24 mouse cellular contexts compared by ENCODE assay signal in genomic region chr3:59182129-59182528, GRCm38 (mm10). TPM values are rescaled to one million over a fixed set of nuclear protein-coding genes. Genes with fewer than 3 reads are reported as not detected.
DNase-seq lines count a peak whose midpoint lies in the region; ATAC-seq and TF ChIP-seq lines count a peak whose summit lies in the region.
"Had no signal": no experiment of that assay in that cellular context is flagged by ENCODE, and none has a peak within 500 bp of the region (broad histone marks: within the 10 kb centered on the region; RNA-seq: fewer than 3 reads in every experiment).

No protein-coding gene starts in this region.

- peak; percentile 49; the same call in 1 of the 2 replicates for ATAC-seq in forebrain, embryonic 11.5 days (replicated peaks; ENCODE audit: low FRiP score)
- no peak for ATAC-seq in forebrain, embryonic 15.5 days (replicated peaks)
- ATAC-seq in midbrain, embryonic 11.5 days (ENCODE audit: low FRiP score), result peak; percentile 40; the same call in 1 of the 2 replicates
- peak; percentile 77 for ATAC-seq in midbrain, embryonic 12.5 days (ENCODE audit: low FRiP score, low read depth)
- peak; percentile 57; the same call in 1 of the 2 replicates for ATAC-seq in midbrain, embryonic 16.5 days
- ATAC-seq in hindbrain, postnatal 0 days, result no peak
- ATAC-seq: intestine, embryonic 16.5 days had no signal

- no peaks in the 10 kb centered on the region for H3K36me3 ChIP-seq in forebrain, embryonic 11.5 days (ENCODE audit: control insufficient read depth, insufficient read depth, low read length)
- H3K36me3 ChIP-seq in forebrain, embryonic 15.5 days, result no peaks in the 10 kb centered on the region
- H3K36me3 ChIP-seq in midbrain, embryonic 11.5 days (ENCODE audit: control insufficient read depth, insufficient read depth, low read length), result no peaks in the 10 kb centered on the region
- H3K36me3 ChIP-seq in midbrain, embryonic 10.5 days, result no peaks in the 10 kb centered on the region
- no peaks in the 10 kb centered on the region for H3K36me3 ChIP-seq in midbrain, embryonic 12.5 days
- H3K36me3 ChIP-seq in midbrain, embryonic 16.5 days (ENCODE audit: control insufficient read depth, insufficient read depth, low read length), result no peaks in the 10 kb centered on the region
- no peaks in the 10 kb centered on the region for H3K36me3 ChIP-seq in hindbrain, postnatal 0 days (ENCODE audit: insufficient read depth, low read length)
- H3K36me3 ChIP-seq: heart, embryonic 10.5 days; hindbrain, embryonic 13.5 days had no signal

- H3K27ac ChIP-seq in forebrain, embryonic 11.5 days (ENCODE audit: low read depth, low read length), result no peak overlapping the region
- H3K27ac ChIP-seq in forebrain, embryonic 15.5 days (replicated peaks), result no peak overlapping the region
- H3K27ac ChIP-seq in midbrain, embryonic 11.5 days (ENCODE audit: low read depth, low read length), result no peak overlapping the region
- H3K27ac ChIP-seq in midbrain, embryonic 10.5 days (replicated peaks), result no peak overlapping the region
- no peak overlapping the region for H3K27ac ChIP-seq in midbrain, embryonic 12.5 days (replicated peaks)
- no peak overlapping the region for H3K27ac ChIP-seq in midbrain, embryonic 16.5 days (ENCODE audit: low read length)
- H3K27ac ChIP-seq in hindbrain, postnatal 0 days, result no peak overlapping the region
- H3K27ac ChIP-seq: heart, embryonic 10.5 days; hindbrain, embryonic 13.5 days had no signal

- no peaks in the 10 kb centered on the region for H3K9me3 ChIP-seq in forebrain, embryonic 11.5 days (ENCODE audit: control insufficient read depth, low read length)
- no peaks in the 10 kb centered on the region for H3K9me3 ChIP-seq in forebrain, embryonic 15.5 days
- H3K9me3 ChIP-seq in midbrain, embryonic 11.5 days (ENCODE audit: control insufficient read depth, low read length), result no peaks in the 10 kb centered on the region
- no peaks in the 10 kb centered on the region for H3K9me3 ChIP-seq in midbrain, embryonic 10.5 days (replicated peaks)
- H3K9me3 ChIP-seq in midbrain, embryonic 12.5 days, result no peaks in the 10 kb centered on the region
- no peaks in the 10 kb centered on the region for H3K9me3 ChIP-seq in midbrain, embryonic 16.5 days (replicated peaks; ENCODE audit: control insufficient read depth, low read length, poor library complexity, severe bottlenecking)
- no peaks in the 10 kb centered on the region for H3K9me3 ChIP-seq in hindbrain, postnatal 0 days (ENCODE audit: low read length)
- H3K9me3 ChIP-seq: heart, embryonic 10.5 days; hindbrain, embryonic 13.5 days had no signal

- H3K27me3 ChIP-seq in forebrain, embryonic 11.5 days (ENCODE audit: control insufficient read depth, insufficient read depth, low read length), result no peaks in the 10 kb centered on the region
- no peaks in the 10 kb centered on the region for H3K27me3 ChIP-seq in forebrain, embryonic 15.5 days
- H3K27me3 ChIP-seq in midbrain, embryonic 11.5 days (ENCODE audit: control insufficient read depth, insufficient read depth, low read length), result no peaks in the 10 kb centered on the region
- H3K27me3 ChIP-seq in midbrain, embryonic 10.5 days (ENCODE audit: low read depth, poor library complexity, severe bottlenecking), result no peaks in the 10 kb centered on the region
- H3K27me3 ChIP-seq in midbrain, embryonic 12.5 days, result no peaks in the 10 kb centered on the region
- no peaks in the 10 kb centered on the region for H3K27me3 ChIP-seq in midbrain, embryonic 16.5 days (ENCODE audit: control insufficient read depth, insufficient read depth, low read depth, low read length)
- no peaks in the 10 kb centered on the region for H3K27me3 ChIP-seq in hindbrain, postnatal 0 days (ENCODE audit: insufficient read depth, low read length)
- H3K27me3 ChIP-seq: hindbrain, embryonic 13.5 days had no signal

- H3K4me1 ChIP-seq in forebrain, embryonic 11.5 days (replicated peaks; ENCODE audit: control insufficient read depth, insufficient read depth, low read length), result no peaks in the 10 kb centered on the region
- no peaks in the 10 kb centered on the region for H3K4me1 ChIP-seq in forebrain, embryonic 15.5 days
- no peaks in the 10 kb centered on the region for H3K4me1 ChIP-seq in midbrain, embryonic 11.5 days (ENCODE audit: control insufficient read depth, insufficient read depth, low read length)
- no peaks in the 10 kb centered on the region for H3K4me1 ChIP-seq in midbrain, embryonic 10.5 days
- 0 out of 2 replicates have a peak, but pooled peaks cover 4% of the 10 kb centered on the region for H3K4me1 ChIP-seq in midbrain, embryonic 12.5 days
- no peaks in the 10 kb centered on the region for H3K4me1 ChIP-seq in midbrain, embryonic 16.5 days (ENCODE audit: control insufficient read depth, insufficient read depth, low read length)
- H3K4me1 ChIP-seq in hindbrain, postnatal 0 days (ENCODE audit: insufficient read depth, low read length), result no peaks in the 10 kb centered on the region
- H3K4me1 ChIP-seq: hindbrain, embryonic 13.5 days had no signal

- H3K4me2 ChIP-seq in forebrain, embryonic 11.5 days (ENCODE audit: low read depth, low read length, severe bottlenecking), result no peak overlapping the region
- H3K4me2 ChIP-seq in forebrain, embryonic 15.5 days (replicated peaks), result no peak overlapping the region
- H3K4me2 ChIP-seq in midbrain, embryonic 11.5 days, result no peak overlapping the region
- H3K4me2 ChIP-seq in midbrain, embryonic 12.5 days (replicated peaks), result no peak overlapping the region
- no peak overlapping the region for H3K4me2 ChIP-seq in midbrain, embryonic 16.5 days (ENCODE audit: low read length)
- H3K4me2 ChIP-seq in hindbrain, postnatal 0 days (ENCODE audit: low read depth, low read length), result no peak overlapping the region
- H3K4me2 ChIP-seq: hindbrain, embryonic 13.5 days had no signal

- H3K4me3 ChIP-seq in forebrain, embryonic 11.5 days (ENCODE audit: low read depth, low read length), result no peak overlapping the region
- H3K4me3 ChIP-seq in forebrain, embryonic 15.5 days, result no peak overlapping the region
- no peak overlapping the region for H3K4me3 ChIP-seq in midbrain, embryonic 11.5 days (ENCODE audit: low read depth, low read length)
- H3K4me3 ChIP-seq in midbrain, embryonic 10.5 days, result no peak overlapping the region
- no peak overlapping the region for H3K4me3 ChIP-seq in midbrain, embryonic 12.5 days
- no peak overlapping the region for H3K4me3 ChIP-seq in midbrain, embryonic 16.5 days (ENCODE audit: low read depth, low read length)
- no peak overlapping the region for H3K4me3 ChIP-seq in hindbrain, postnatal 0 days (ENCODE audit: low read length)
- H3K4me3 ChIP-seq: heart, embryonic 10.5 days; hindbrain, embryonic 13.5 days had no signal

- no peak for DNase-seq in forebrain, embryonic 11.5 days (ENCODE audit: low spot score)
- no peak for DNase-seq in midbrain, embryonic 11.5 days (ENCODE audit: low spot score, missing footprints)
- no peak for DNase-seq in midbrain, embryonic 10.5 days (ENCODE audit: low spot score)
- no peak for DNase-seq in heart, adult 11 months
- DNase-seq in hindbrain, postnatal 0 days (ENCODE audit: low spot score), result no peak
- DNase-seq: adrenal gland, postnatal 10 days; cerebellum, adult 18-20 months; cerebellum, adult 9-11 months; cerebellum, postnatal 36 days; gastrocnemius, postnatal 36 days; heart, adult 18-20 months; heart, postnatal 10 days; heart, postnatal 4 days had no signal

- TF ChIP-seq CTCF in hindbrain, postnatal 0 days (IDR thresholded peaks at IDR 0.05; ENCODE audit: low read depth), result no peak

- no peak overlapping the region for H3K9ac ChIP-seq in forebrain, embryonic 11.5 days (ENCODE audit: low read length)
- no peak overlapping the region for H3K9ac ChIP-seq in forebrain, embryonic 15.5 days (replicated peaks)
- no peak overlapping the region for H3K9ac ChIP-seq in midbrain, embryonic 11.5 days (ENCODE audit: low read length)
- no peak overlapping the region for H3K9ac ChIP-seq in midbrain, embryonic 12.5 days (replicated peaks)
- H3K9ac ChIP-seq in midbrain, embryonic 16.5 days (ENCODE audit: low read depth, low read length), result no peak overlapping the region
- H3K9ac ChIP-seq in hindbrain, postnatal 0 days (replicated peaks; ENCODE audit: low read length), result no peak overlapping the region
- H3K9ac ChIP-seq: hindbrain, embryonic 13.5 days had no signal

RNA-seq across cellular contexts. Expression of gene Gpr87, which starts 12.8 kb away (rescaled TPM):
- not detected in 2 replicates for polyA plus RNA-seq in forebrain, embryonic 11.5 days (2014; fragmentation: Nextera tagmentation; extraction: Ambion mirVana)
- 0.15 TPM in 1 of 2 replicates, not detected in the other for polyA plus RNA-seq in forebrain, embryonic 15.5 days (2015; fragmentation: Nextera tagmentation; extraction: Ambion mirVana)
- 0.23 and 0.26 TPM in 2 replicates for polyA plus RNA-seq in midbrain, embryonic 11.5 days (2014; fragmentation: Nextera tagmentation; extraction: Ambion mirVana)
- polyA plus RNA-seq in midbrain, embryonic 10.5 days (2016; fragmentation: Nextera tagmentation; extraction: Ambion mirVana), result 0.12 and 0.16 TPM in 2 replicates
- polyA plus RNA-seq in midbrain, embryonic 12.5 days (2016; fragmentation: Nextera tagmentation; extraction: Ambion mirVana), result 0.17 TPM in 1 of 2 replicates, not detected in the other
- polyA plus RNA-seq in midbrain, embryonic 16.5 days (2015; fragmentation: Nextera tagmentation; extraction: Ambion mirVana), result 0.14 TPM in 1 of 2 replicates, not detected in the other
- not detected in 2 replicates for total RNA-seq in hindbrain, postnatal 0 days (2014; rRNA removed)
- polyA plus RNA-seq in hindbrain, postnatal 0 days (2015; fragmentation: Nextera tagmentation; extraction: Ambion mirVana), result 0.13 TPM in 1 of 2 replicates, not detected in the other
- total RNA-seq: adrenal gland, postnatal 10 days; adrenal gland, postnatal 4 days; gastrocnemius, adult 8-10 months; gastrocnemius, postnatal 36 days; heart, adult 18-20 months; heart, postnatal 10 days; heart, postnatal 4 days; MEL had no signal
- polyA plus RNA-seq: C2C12; heart, embryonic 14.5 days; intestine, embryonic 16.5 days had no signal

RNA-seq across cellular contexts. Expression of gene P2ry13, which starts 28.6 kb away (rescaled TPM):
- polyA plus RNA-seq in forebrain, embryonic 11.5 days (2014; fragmentation: Nextera tagmentation; extraction: Ambion mirVana), result 0.68 and 0.77 TPM in 2 replicates
- 1.5 and 1.7 TPM in 2 replicates for polyA plus RNA-seq in forebrain, embryonic 15.5 days (2015; fragmentation: Nextera tagmentation; extraction: Ambion mirVana)
- 1.2 and 1.4 TPM in 2 replicates for polyA plus RNA-seq in midbrain, embryonic 11.5 days (2014; fragmentation: Nextera tagmentation; extraction: Ambion mirVana)
- polyA plus RNA-seq in midbrain, embryonic 10.5 days (2016; fragmentation: Nextera tagmentation; extraction: Ambion mirVana), result 0.51 and 0.62 TPM in 2 replicates
- 0.75 and 0.84 TPM in 2 replicates for polyA plus RNA-seq in midbrain, embryonic 12.5 days (2016; fragmentation: Nextera tagmentation; extraction: Ambion mirVana)
- polyA plus RNA-seq in midbrain, embryonic 16.5 days (2015; fragmentation: Nextera tagmentation; extraction: Ambion mirVana), result 1.2 and 1.5 TPM in 2 replicates
- 3.6 and 4.4 TPM in 2 replicates for total RNA-seq in hindbrain, postnatal 0 days (2014; rRNA removed)
- polyA plus RNA-seq in hindbrain, postnatal 0 days (2015; fragmentation: Nextera tagmentation; extraction: Ambion mirVana), result 2.2 and 2.5 TPM in 2 replicates
- total RNA-seq: MEL had no signal
- polyA plus RNA-seq: C2C12 had no signal

RNA-seq across cellular contexts. Expression of gene P2ry14, which starts 28.7 kb away (rescaled TPM):
- 3.4 and 4.1 TPM in 2 replicates for polyA plus RNA-seq in forebrain, embryonic 11.5 days (2014; fragmentation: Nextera tagmentation; extraction: Ambion mirVana)
- 3.0 and 3.5 TPM in 2 replicates for polyA plus RNA-seq in forebrain, embryonic 15.5 days (2015; fragmentation: Nextera tagmentation; extraction: Ambion mirVana)
- 1.0 and 1.4 TPM in 2 replicates for polyA plus RNA-seq in midbrain, embryonic 11.5 days (2014; fragmentation: Nextera tagmentation; extraction: Ambion mirVana)
- 1.7 and 1.8 TPM in 2 replicates for polyA plus RNA-seq in midbrain, embryonic 10.5 days (2016; fragmentation: Nextera tagmentation; extraction: Ambion mirVana)
- polyA plus RNA-seq in midbrain, embryonic 12.5 days (2016; fragmentation: Nextera tagmentation; extraction: Ambion mirVana), result 2.4 and 3.8 TPM in 2 replicates
- 4.0 and 4.7 TPM in 2 replicates for polyA plus RNA-seq in midbrain, embryonic 16.5 days (2015; fragmentation: Nextera tagmentation; extraction: Ambion mirVana)
- total RNA-seq in hindbrain, postnatal 0 days (2014; rRNA removed), result 1.7 and 3.0 TPM in 2 replicates
- 4.4 and 4.6 TPM in 2 replicates for polyA plus RNA-seq in hindbrain, postnatal 0 days (2015; fragmentation: Nextera tagmentation; extraction: Ambion mirVana)
- polyA plus RNA-seq: C2C12 had no signal

Comparison
In these comparisons a context has a peak if more than half of its experiments do, and no peak if none do; other contexts are left out.
1. ATAC-seq: peak in forebrain, embryonic 11.5 days (single experiment), midbrain, embryonic 11.5 days (single experiment), midbrain, embryonic 12.5 days (single experiment) and midbrain, embryonic 16.5 days (single experiment); none in forebrain, embryonic 15.5 days (single experiment) and hindbrain, postnatal 0 days (single experiment).